ENCODE assay signal across 23 mouse cellular contexts in genomic region chr1:191222031-191222430, GRCm38 (mm10). TPM values are rescaled to one million over a fixed set of nuclear protein-coding genes. Genes with fewer than 3 reads are reported as not detected.
DNase-seq lines count a peak whose midpoint lies in the region; ATAC-seq lines count a peak whose summit lies in the region.
"Had no signal": no experiment of that assay in that cellular context is flagged by ENCODE, and none has a peak within 500 bp of the region (broad histone marks: within the 10 kb centered on the region; RNA-seq: fewer than 3 reads in every experiment).

No protein-coding gene starts in this region.

- WGBS in forebrain, embryonic 11.5 days, result 91% methylated on average over 4 of the region's 4 CpGs

- peaks cover 9% of the 10 kb centered on the region; the same call in 1 of the 2 replicates for H3K4me1 ChIP-seq in forebrain, embryonic 11.5 days (replicated peaks; ENCODE audit: control insufficient read depth, insufficient read depth, low read length)

- no peak overlapping the region for H3K4me3 ChIP-seq in forebrain, embryonic 11.5 days (ENCODE audit: low read depth, low read length)
- H3K4me3 ChIP-seq: forebrain, embryonic 12.5 days; heart, embryonic 15.5 days; hindbrain, embryonic 10.5 days; limb, embryonic 13.5 days had no signal

- no peak for ATAC-seq in megakaryocyte-erythroid progenitor cell, adult 5-6 weeks (replicated peaks; ENCODE audit: low FRiP score, low TSS enrichment, poor library complexity, severe bottlenecking)
- ATAC-seq in forebrain, embryonic 11.5 days (replicated peaks; ENCODE audit: low FRiP score), result no peak

- no peak overlapping the region for H3K4me2 ChIP-seq in forebrain, embryonic 11.5 days (ENCODE audit: low read depth, low read length, severe bottlenecking)
- H3K4me2 ChIP-seq: forebrain, embryonic 12.5 days; heart, embryonic 15.5 days; limb, embryonic 13.5 days had no signal

- H3K9me3 ChIP-seq in forebrain, embryonic 11.5 days (ENCODE audit: control insufficient read depth, low read length), result no peaks in the 10 kb centered on the region
- H3K9me3 ChIP-seq: forebrain, embryonic 12.5 days; heart, embryonic 15.5 days; hindbrain, embryonic 10.5 days; limb, embryonic 13.5 days had no signal

- no peak overlapping the region for H3K9ac ChIP-seq in forebrain, embryonic 11.5 days (ENCODE audit: low read length)
- H3K9ac ChIP-seq: forebrain, embryonic 12.5 days; heart, embryonic 15.5 days; limb, embryonic 13.5 days; liver, embryonic 14.5 days had no signal

- peak; percentile 22 for DNase-seq in layer of hippocampus, adult 9-11 months
- no peak for DNase-seq in layer of hippocampus, adult 11-12 months (ENCODE audit: low spot score)
- peak; percentile 76 for DNase-seq in 3T3-L1 (ENCODE audit: low read depth, low spot score)
- DNase-seq in Muller cell, postnatal 12 days (ENCODE audit: inconsistent ontology term), result peak; percentile 82
- DNase-seq in adrenal gland, postnatal 14 days, result peak; percentile 88
- no peak for DNase-seq in retina, postnatal 1 day
- no peak for DNase-seq in forebrain, embryonic 11.5 days (ENCODE audit: low spot score)
- DNase-seq: cerebellum, adult 9-11 months; kidney, adult 2 months; kidney, postnatal 14 days had no signal

- H3K36me3 ChIP-seq in forebrain, embryonic 11.5 days (ENCODE audit: control insufficient read depth, insufficient read depth, low read length), result no peaks in the 10 kb centered on the region
- H3K36me3 ChIP-seq: forebrain, embryonic 12.5 days; heart, embryonic 15.5 days; hindbrain, embryonic 10.5 days; limb, embryonic 13.5 days had no signal

- no peaks in the 10 kb centered on the region for H3K27me3 ChIP-seq in forebrain, embryonic 11.5 days (ENCODE audit: control insufficient read depth, insufficient read depth, low read length)
- H3K27me3 ChIP-seq: heart, embryonic 15.5 days; limb, embryonic 13.5 days had no signal

- H3K27ac ChIP-seq in forebrain, embryonic 11.5 days (ENCODE audit: low read depth, low read length), result no peak overlapping the region
- H3K27ac ChIP-seq: forebrain, embryonic 12.5 days; heart, embryonic 15.5 days; hindbrain, embryonic 10.5 days; limb, embryonic 13.5 days; liver, embryonic 14.5 days had no signal

RNA-seq across cellular contexts. Expression of gene Atf3, which starts 4.2 kb away (rescaled TPM):
- total RNA-seq in adrenal gland, postnatal 14 days (2021), result 2.4 and 4.8 TPM in 2 replicates
- not detected in 2 replicates for total RNA-seq in megakaryocyte-erythroid progenitor cell, adult 5-6 weeks (2014; fragmentation: Nextera tagmentation)
- 16.7 and 18.5 TPM in 2 replicates for total RNA-seq in megakaryocyte-erythroid progenitor cell, adult 5-6 weeks (2017)
- 2.0 and 2.4 TPM in 2 replicates for polyA plus RNA-seq in forebrain, embryonic 11.5 days (2014; fragmentation: Nextera tagmentation; extraction: Ambion mirVana)

RNA-seq across cellular contexts. Expression of gene Fam71a, which starts 57.4 kb away (rescaled TPM):
- total RNA-seq in adrenal gland, postnatal 14 days (2021), result not detected in 2 replicates
- not detected in 2 replicates for total RNA-seq in megakaryocyte-erythroid progenitor cell, adult 5-6 weeks (2014; fragmentation: Nextera tagmentation)
- total RNA-seq in megakaryocyte-erythroid progenitor cell, adult 5-6 weeks (2017), result 0.11 and 0.42 TPM in 2 replicates
- not detected in 2 replicates for polyA plus RNA-seq in forebrain, embryonic 11.5 days (2014; fragmentation: Nextera tagmentation; extraction: Ambion mirVana)
- total RNA-seq: layer of hippocampus, postnatal 10 days; left cerebral cortex, postnatal 10 days; MEL had no signal
- polyA plus RNA-seq: forebrain, embryonic 12.5 days; heart, embryonic 15.5 days; hindbrain, embryonic 10.5 days; kidney, adult 2 months; limb, embryonic 13.5 days; liver, embryonic 14.5 days; lung, embryonic 16.5 days; neural tube, embryonic 14.5 days; stomach, embryonic 14.5 days; thymus, postnatal 0 days had no signal

Comparison
In these comparisons a context has a peak if more than half of its experiments do, and no peak if none do; other contexts are left out.
1. DNase-seq: peak in layer of hippocampus, adult 9-11 months (single experiment), 3T3-L1 (single experiment), Muller cell, postnatal 12 days (single experiment) and adrenal gland, postnatal 14 days (single experiment); none in layer of hippocampus, adult 11-12 months (single experiment), retina, postnatal 1 day (single experiment) and forebrain, embryonic 11.5 days (single experiment).